Mouse (Mus musculus): ENCODE results near the gene Vwa3b.

Gene Vwa3b

DNA sequence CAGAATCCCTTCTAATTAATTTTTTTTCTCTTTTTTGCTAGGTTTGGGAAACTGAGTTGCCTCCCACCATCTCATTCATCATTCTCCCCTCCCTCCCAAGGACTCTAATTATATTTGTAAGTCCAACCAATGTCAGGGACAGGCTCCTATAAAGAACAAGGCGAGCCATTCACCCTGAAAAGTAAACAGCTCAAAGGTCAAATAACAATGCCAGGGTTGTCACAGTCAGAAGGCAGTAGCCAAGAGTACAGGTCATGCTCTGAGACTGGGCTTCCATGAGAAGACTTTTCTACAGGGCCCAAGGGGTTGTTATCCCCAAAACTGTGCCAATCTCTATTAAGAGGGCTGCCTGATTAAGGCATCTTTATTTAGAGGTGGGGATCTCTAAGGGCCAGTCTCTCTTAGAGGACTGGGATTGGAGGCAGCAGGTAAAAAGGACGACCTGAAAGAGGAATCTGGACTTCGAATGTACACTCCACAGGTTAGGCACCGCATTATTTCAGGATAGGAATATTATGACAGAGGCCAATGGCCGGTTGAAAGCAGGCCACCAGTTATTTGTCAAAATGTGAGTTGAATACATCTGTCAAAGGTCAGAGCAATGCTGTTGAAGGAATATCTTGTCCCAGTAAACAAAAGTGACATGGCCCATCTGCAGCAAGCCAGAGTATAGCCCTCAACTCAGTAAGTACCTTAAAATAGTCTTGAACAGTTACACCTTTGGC lies at the start of gene Vwa3b:
TSS of gene Vwa3b (plus strand) at position 635 of the 725 bp plus-strand sequence.
- peak; percentile 42 for DNase-seq

- DNase-seq = peak; percentile 22
These were observed 49.6 kb upstream of the Vwa3b start for GRCm38 (mm10) chr1:36976770-36977169.

DNA sequence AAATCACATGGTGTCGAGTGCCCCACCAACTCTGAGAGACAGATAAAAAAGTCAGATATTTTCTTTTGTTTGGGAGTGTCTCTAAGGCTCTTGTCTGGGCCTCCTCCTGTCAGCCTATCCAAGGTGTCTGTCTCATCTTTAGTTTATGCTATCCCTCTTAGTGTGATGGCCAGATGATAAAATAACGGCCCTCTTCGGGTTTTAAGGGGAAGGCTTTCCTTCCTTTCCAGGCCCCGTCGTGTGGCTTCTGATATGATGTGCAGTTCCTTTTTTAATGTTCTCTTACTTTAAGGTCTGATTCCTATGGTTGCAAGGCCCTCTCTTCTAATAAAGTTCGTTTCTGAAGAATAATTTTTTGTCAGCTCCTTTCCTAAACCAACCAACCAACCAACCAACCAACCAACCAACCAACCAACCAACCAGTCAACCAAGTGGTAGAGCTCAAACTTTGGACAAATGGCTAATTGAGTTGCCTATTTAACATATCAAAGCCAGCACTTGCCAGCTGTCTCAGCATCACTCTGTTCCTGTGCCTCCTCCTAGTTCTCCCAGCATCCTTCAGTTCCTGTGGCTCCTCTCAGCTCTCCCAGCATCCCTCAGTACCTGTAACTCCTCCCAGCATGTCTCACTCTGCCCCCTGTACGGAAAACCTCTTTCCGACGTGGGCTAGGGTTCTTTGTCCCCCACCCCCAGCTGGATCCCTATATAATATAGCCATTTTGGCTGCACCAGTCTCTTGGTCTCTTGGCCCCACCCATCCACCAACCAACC lies 44.0 kb upstream of the Vwa3b start:
- peak; percentile 55 for DNase-seq

DNA sequence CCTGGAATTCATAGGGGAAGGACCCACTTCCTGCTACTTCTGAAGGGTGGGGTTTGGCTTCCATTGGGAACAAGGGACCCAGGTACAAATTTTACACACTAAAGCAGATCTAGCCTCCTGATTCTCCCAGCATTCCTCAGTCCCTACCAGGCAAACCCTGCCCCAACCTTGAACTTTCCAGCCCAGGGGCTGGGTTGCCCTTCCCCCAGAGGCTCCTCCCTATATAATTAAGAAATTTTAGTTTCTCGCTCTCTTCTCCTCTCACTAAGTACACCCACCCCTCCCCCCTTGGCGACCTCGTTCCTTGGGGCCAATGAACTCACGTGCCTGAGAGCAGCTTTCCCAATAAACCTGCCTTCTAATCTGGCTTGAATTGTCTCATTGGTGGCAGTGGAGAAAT lies 42.6 kb upstream of the Vwa3b start:
- peak; percentile 66 for DNase-seq

GRCm38 (mm10) chr1:36984406-36984805 lies 42.0 kb upstream of the Vwa3b start:
- peak; percentile 76 for DNase-seq

DNA sequence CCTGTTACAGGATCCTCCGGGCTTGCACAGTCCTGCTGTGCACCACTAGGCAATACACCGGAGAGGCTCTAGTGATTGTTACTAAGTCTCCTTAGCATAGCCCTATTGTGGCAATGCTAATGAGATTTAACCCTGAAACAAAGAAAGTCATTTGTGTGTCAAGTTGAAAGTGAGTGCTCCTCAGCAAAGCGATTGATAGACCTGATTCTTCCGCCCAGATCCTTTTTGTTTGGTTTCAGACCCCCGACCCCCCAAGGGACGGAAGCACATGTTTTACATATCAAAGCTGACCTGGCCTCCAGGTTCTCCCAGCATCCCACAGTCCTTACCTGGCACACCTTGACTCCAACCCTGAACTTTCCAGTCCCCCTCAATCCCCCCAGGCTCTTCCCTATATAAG lies 40.5 kb upstream of the Vwa3b start:
- DNase-seq = peak; percentile 64

GRCm38 (mm10) chr1:36986396-36987160 lies 39.8 kb upstream of the Vwa3b start:
- DNase-seq = peak; percentile 75

DNA sequence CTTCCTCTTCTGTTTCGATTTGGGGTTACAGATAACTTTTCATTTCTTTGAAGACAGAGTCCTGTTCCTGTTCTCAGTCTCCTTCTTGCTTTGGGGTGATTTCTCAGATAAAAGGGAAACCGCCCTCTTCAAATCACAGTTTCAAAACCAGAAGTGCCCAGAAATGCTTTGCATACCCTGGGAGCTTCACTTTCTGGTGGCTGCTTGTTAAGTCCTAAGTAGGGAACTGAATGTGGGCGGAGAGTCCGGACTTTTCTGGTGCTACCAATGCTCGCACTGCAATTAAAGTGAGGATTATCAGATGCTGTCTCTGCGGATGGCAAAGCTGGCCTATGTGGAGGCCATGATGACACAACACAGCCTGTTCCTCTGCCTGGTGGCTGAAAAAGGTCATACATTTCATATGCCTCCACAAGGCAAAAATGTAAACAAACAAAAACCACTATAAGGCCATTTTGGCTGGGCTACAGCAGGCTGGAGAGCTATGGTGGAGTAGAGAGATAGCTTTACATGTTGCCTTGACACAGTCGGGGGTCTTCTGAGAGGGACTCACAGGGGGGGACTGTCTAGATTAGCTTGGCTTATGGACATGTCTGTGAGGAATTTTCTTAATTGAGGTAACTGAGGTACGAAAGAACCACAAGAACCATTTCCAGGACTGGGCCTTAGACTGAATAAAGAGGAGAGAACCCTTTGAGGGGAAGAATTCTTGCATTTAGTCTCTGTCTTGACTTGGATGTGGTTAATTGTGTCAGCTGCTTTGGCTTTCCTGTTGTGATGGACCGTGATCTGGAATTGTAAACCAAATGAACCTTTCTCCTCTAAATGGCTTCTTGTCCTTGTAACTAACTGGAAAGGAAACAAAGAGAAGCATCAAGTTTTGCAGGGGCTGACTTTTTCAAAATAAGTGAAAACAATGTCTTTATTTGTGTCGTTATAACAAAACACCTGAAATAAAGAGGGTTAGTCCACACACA lies 38.9 kb upstream of the Vwa3b start:
- peak; percentile 89 for DNase-seq

- no peak for DNase-seq
These were observed 38.2 kb upstream of the Vwa3b start for GRCm38 (mm10) chr1:36988161-36988560.

DNA sequence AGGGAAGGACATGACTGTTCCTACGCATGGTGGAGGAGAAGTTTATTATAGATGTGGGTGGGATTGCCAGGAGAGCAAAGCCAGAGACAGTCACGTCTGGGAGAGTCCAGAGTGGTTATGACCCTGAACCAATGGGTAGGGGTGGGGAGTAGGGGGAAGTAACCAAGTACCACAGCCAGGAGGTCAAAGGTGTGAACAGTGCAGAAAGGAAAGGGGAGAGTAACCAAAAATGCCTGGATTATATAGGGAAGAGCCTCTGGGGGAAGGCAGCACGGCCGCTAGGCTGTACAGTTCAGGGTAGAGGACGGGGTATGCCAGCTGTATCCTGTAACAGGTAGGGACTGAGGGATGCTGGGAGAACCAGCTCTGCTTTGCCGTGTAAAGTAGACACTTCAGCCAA lies 37.8 kb upstream of the Vwa3b start:
- peak; percentile 55 for DNase-seq

DNA sequence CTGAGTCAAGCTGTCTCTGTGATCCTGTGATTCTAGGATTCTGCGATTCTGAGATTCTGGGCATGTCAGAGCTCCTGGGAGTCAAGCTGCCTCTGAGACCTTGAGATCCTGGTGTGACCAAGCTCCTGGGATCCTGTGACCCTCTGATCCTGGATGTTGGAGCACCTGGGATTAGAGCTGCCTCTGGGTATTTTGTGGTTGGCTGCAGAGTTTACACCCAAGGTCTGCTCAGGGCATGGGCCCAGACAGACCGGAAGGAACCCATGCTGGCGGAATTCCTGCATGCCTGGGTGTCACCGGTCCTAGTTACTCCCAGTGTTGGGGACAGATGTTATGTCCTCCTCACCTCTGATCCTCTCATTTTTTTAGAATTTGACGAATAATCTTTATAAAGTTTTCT lies 32.1 kb upstream of the Vwa3b start:
- DNase-seq = peak; percentile 87

- peak; percentile 72 for DNase-seq
These were observed 30.6 kb upstream of the Vwa3b start for GRCm38 (mm10) chr1:36995760-36996159.

DNA sequence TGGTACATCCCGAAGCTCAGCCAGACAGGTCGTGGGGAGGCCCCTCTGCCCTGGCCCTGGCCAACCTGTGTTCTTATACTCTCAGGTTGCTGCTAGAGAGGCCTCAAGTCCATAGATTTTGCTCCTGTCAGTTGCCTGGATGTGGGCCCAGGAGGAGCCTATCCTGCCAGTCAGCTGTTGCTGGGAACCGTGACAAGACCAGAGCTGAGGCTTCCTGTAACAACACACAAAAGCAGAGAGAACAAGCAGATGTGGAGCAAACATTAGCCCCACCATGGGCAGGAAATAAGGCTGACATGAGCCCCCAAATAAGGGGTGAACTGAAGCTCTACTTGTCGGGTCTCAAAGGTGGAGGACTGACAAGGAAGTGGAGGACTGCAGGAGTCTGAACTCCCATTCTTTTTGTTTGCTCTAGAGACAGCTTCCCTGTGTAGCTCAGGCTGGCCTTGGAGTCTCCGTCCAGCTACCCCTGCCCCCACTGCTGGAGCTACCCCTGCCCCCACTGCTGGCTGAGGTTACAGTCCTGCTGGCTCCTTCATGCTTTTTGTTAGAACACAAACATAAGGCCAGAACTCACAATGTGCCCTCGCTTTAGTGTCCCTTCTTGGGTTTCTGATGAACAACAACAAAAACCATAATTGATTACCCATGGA lies 29.7 kb upstream of the Vwa3b start:
- peak; percentile 96 for DNase-seq

DNA sequence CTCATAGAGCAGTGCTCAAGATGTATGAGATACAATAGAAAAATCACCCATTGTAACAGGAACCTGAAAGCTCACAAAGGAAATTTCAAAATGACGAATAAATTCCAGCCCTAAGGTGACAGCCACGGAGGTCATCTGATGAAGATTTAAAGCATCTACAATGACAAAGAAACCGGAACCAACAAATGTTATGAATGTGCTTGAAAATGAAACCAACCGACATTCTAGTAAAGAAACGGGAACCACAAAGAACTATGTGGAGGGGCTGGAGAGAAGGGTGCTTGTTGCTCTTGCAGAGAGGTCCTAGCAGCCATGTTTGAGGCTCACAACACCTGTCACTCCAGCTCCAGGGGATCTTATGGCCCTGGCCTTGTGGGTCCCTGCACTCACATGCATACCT lies 26.1 kb upstream of the Vwa3b start:
- DNase-seq = peak; percentile 71

GRCm38 (mm10) chr1:37001636-37002315 lies 24.6 kb upstream of the Vwa3b start:
- peak; percentile 16 for DNase-seq

DNA sequence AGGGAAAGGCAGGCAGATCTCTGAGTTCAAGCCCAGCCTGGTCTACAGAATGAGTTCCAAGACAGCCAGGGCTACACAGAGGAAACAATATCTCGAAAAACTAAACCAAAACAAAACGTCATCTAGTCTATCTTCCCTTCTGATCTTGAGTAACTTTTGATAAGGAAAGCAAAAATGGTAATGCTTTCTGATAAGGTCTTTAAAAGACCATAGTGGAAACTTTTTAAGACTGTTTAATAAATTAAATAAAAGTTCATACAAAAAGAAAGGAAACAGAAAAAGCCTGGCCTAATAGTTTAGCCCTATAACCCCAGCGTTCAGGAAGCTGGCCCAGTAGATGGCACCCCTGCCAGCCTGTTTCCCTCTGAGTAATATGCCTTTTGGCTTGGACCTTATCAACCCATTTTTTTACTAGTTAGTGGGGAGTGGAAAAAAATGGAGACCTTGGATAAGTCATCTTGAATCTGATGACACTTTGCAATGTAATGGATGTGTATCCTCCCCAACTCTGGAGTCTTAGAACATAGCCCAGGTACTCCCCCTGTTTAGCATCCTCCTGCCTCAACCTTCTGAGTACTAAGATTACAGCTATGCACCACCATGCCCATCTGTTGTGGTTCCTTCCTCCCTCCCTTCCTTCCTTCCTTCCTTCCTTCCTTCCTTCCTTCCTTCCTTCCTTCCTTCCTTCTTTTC lies 23.9 kb upstream of the Vwa3b start:
- peak; percentile 37 for DNase-seq

DNA sequence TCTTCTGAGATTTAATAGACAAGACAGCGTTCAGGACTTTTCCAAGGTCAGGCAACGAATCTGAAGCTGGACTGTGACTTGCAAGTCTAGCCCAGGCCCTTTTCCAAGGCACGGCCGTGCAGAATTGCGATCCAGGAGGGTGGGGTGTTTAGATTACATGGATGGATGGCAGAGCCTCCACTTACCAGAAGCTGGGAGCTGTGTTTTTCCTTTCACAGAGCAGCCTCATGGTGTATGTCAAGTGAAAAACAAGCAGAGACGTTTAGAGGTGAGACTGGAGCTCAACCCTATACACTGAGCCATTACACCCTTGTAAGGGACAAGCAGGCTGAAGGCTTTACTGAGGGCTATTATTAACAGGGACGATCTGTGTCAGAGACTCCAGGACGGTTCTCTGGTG lies 21.9 kb upstream of the Vwa3b start:
- DNase-seq = peak; percentile 68

GRCm38 (mm10) chr1:37005036-37005435 lies 21.4 kb upstream of the Vwa3b start:
- DNase-seq = peak; percentile 75

- peak; percentile 70 for DNase-seq
These were observed 19.9 kb upstream of the Vwa3b start for GRCm38 (mm10) chr1:37006529-37006928.

GRCm38 (mm10) chr1:37009880-37010279 lies 16.5 kb upstream of the Vwa3b start:
- DNase-seq = peak; percentile 78
